Comparison of ENCODE assay signal across 11 mouse cellular contexts in genomic region chr16:21913347-21913746, GRCm38 (mm10). TPM values are rescaled to one million over a fixed set of nuclear protein-coding genes. Genes with fewer than 3 reads are reported as not detected.
DNase-seq lines count a peak whose midpoint lies in the region; ATAC-seq and TF ChIP-seq lines count a peak whose summit lies in the region.
"Had no signal": no experiment of that assay in that cellular context is flagged by ENCODE, and none has a peak within 500 bp of the region (broad histone marks: within the 10 kb centered on the region; RNA-seq: fewer than 3 reads in every experiment).

No protein-coding gene starts in this region.

- H3K9me3 ChIP-seq in liver, postnatal 0 days (ENCODE audit: low read length): no peaks in the 10 kb centered on the region
- no peaks in the 10 kb centered on the region for H3K9me3 ChIP-seq in liver, embryonic 11.5 days (ENCODE audit: control insufficient read depth, low read length)
- H3K9me3 ChIP-seq in MEL (replicated peaks; ENCODE audit: insufficient read depth, low read length): no peaks in the 10 kb centered on the region
- H3K9me3 ChIP-seq in megakaryocyte, embryonic 14.5 days: peaks cover 5% of the 10 kb centered on the region
- H3K9me3 ChIP-seq: embryonic facial prominence, embryonic 13.5 days had no signal

- WGBS in liver, postnatal 0 days (ENCODE audit: insufficient replicate concordance): 49% methylated on average over 6 of the region's 6 CpGs
- 75% methylated on average over 6 of the region's 6 CpGs for WGBS in liver, embryonic 11.5 days

- H3K4me2 ChIP-seq in liver, postnatal 0 days (ENCODE audit: low read depth, low read length): no peak overlapping the region
- no peak overlapping the region for H3K4me2 ChIP-seq in liver, embryonic 11.5 days
- H3K4me2 ChIP-seq: embryonic facial prominence, embryonic 13.5 days had no signal

- no peak for TF ChIP-seq POLR2A in MEL (IDR thresholded peaks at IDR 0.05; ENCODE audit: control insufficient read depth in 1 of 2, insufficient read depth in 1 of 2, low read depth in 1 of 2, low read length in 2 of 2, poor library complexity in 1 of 2)

- H3K27me3 ChIP-seq in liver, postnatal 0 days (ENCODE audit: insufficient read depth, low read length): no peaks in the 10 kb centered on the region
- H3K27me3 ChIP-seq in liver, embryonic 11.5 days (replicated peaks; ENCODE audit: control insufficient read depth, insufficient read depth, low read length): no peaks in the 10 kb centered on the region
- no peaks in the 10 kb centered on the region for H3K27me3 ChIP-seq in MEL (ENCODE audit: control insufficient read depth in 1 of 2, insufficient read depth in 2 of 2, low read length in 2 of 2)
- H3K27me3 ChIP-seq in megakaryocyte, embryonic 14.5 days (replicated peaks): no peaks in the 10 kb centered on the region
- H3K27me3 ChIP-seq: embryonic facial prominence, embryonic 13.5 days had no signal

- no peak for TF ChIP-seq CTCF in liver, postnatal 0 days (IDR thresholded peaks at IDR 0.05; ENCODE audit: low read depth)
- TF ChIP-seq CTCF in MEL (IDR thresholded peaks at IDR 0.05 in 2 of 3, conservative IDR thresholded peaks at IDR 0.05 in 1 of 3; ENCODE audit: control insufficient read depth in 1 of 3, insufficient read depth in 1 of 3, low read depth in 2 of 3, low read length in 3 of 3, poor library complexity in 1 of 3, severe bottlenecking in 1 of 3): no peak

- no peaks in the 10 kb centered on the region for H3K79me2 ChIP-seq in MEL (ENCODE audit: control insufficient read depth, insufficient read depth, low read length, poor library complexity)

- no peak overlapping the region for H3K27ac ChIP-seq in liver, postnatal 0 days (ENCODE audit: low read depth)
- H3K27ac ChIP-seq in liver, embryonic 11.5 days (ENCODE audit: low read depth, low read length): no peak overlapping the region
- H3K27ac ChIP-seq in MEL (ENCODE audit: control insufficient read depth, low read depth, low read length): no peak overlapping the region
- H3K27ac ChIP-seq: embryonic facial prominence, embryonic 13.5 days had no signal

- no peak for DNase-seq in liver, postnatal 0 days
- no peak for DNase-seq in liver, embryonic 11.5 days (ENCODE audit: low spot score)
- DNase-seq in A20 (ENCODE audit: low read depth, low spot score) (peak; percentile 51), MEL (ENCODE audit: low read depth, low spot score) (peak; percentile 58)
- no peak for DNase-seq in heart, adult 9 months (ENCODE audit: low spot score in 2 of 2)
- DNase-seq in adrenal gland, postnatal 14 days: no peak
- DNase-seq: cerebellum, postnatal 25 days; heart, postnatal 10 days; left cerebral cortex, postnatal 4 days had no signal

- no peak overlapping the region for H3K9ac ChIP-seq in liver, postnatal 0 days (replicated peaks)
- no peak overlapping the region for H3K9ac ChIP-seq in liver, embryonic 11.5 days (ENCODE audit: low read depth, low read length)
- no peak overlapping the region for H3K9ac ChIP-seq in MEL (ENCODE audit: control insufficient read depth, low read depth, low read length, poor library complexity, severe bottlenecking)
- H3K9ac ChIP-seq: embryonic facial prominence, embryonic 13.5 days had no signal

- TF ChIP-seq EP300 in liver, postnatal 0 days (IDR thresholded peaks at IDR 0.05; ENCODE audit: low read depth): no peak
- no peak for TF ChIP-seq EP300 in MEL (IDR thresholded peaks at IDR 0.05; ENCODE audit: low read depth in 1 of 2, low read length in 2 of 2)

- peaks cover 11% of the 10 kb centered on the region for H3K36me3 ChIP-seq in liver, postnatal 0 days (replicated peaks; ENCODE audit: insufficient read depth, low read length)
- no peaks in the 10 kb centered on the region for H3K36me3 ChIP-seq in liver, embryonic 11.5 days (ENCODE audit: control insufficient read depth, insufficient read depth, low read length)
- H3K36me3 ChIP-seq in MEL (ENCODE audit: control insufficient read depth in 1 of 2, insufficient read depth in 2 of 2, low read length in 2 of 2): no peaks in the 10 kb centered on the region
- no peaks in the 10 kb centered on the region for H3K36me3 ChIP-seq in megakaryocyte, embryonic 14.5 days (replicated peaks; ENCODE audit: low read length)

- no peak for TF ChIP-seq RAD21 in MEL (IDR thresholded peaks at IDR 0.05; ENCODE audit: low read depth, low read length)

- 0 out of 2 replicates have a peak, but pooled peaks have one; percentile 19 for ATAC-seq in liver, postnatal 0 days
- ATAC-seq in liver, embryonic 11.5 days (replicated peaks; ENCODE audit: low FRiP score): no peak

- H3K4me3 ChIP-seq in liver, postnatal 0 days (ENCODE audit: low read depth, low read length): no peak overlapping the region
- no peak overlapping the region for H3K4me3 ChIP-seq in liver, embryonic 11.5 days (ENCODE audit: low read depth, low read length)
- no peak overlapping the region for H3K4me3 ChIP-seq in MEL (ENCODE audit: control insufficient read depth in 1 of 2, insufficient read depth in 1 of 2, low read depth in 2 of 2, low read length in 2 of 2)
- H3K4me3 ChIP-seq in megakaryocyte, embryonic 14.5 days (replicated peaks): peak overlapping the region; percentile 52
- H3K4me3 ChIP-seq: embryonic facial prominence, embryonic 13.5 days had no signal

- H3K4me1 ChIP-seq in liver, postnatal 0 days (ENCODE audit: insufficient read depth): no peaks in the 10 kb centered on the region
- H3K4me1 ChIP-seq in liver, embryonic 11.5 days (replicated peaks; ENCODE audit: control insufficient read depth, insufficient read depth, low read length): no peaks in the 10 kb centered on the region
- H3K4me1 ChIP-seq in MEL (ENCODE audit: control insufficient read depth in 1 of 2, insufficient read depth in 2 of 2, low read length in 2 of 2): peaks cover 0 to 4% of the 10 kb centered on the region in 2 experiments; a peak in 2 of 4 replicates
- H3K4me1 ChIP-seq in megakaryocyte, embryonic 14.5 days: peaks cover 37% of the 10 kb centered on the region

TF ChIP-seq in MEL, 35 proteins besides CTCF, POLR2A, EP300 and RAD21:
- TF ChIP-seq TAL1 (IDR thresholded peaks at IDR 0.05; ENCODE audit: low read length) (no peak), MAFK (IDR thresholded peaks at IDR 0.05; ENCODE audit: borderline replicate concordance, low read depth, low read length) (no peak), SIN3A (IDR thresholded peaks at IDR 0.05; ENCODE audit: low read length) (no peak), MEF2A (IDR thresholded peaks at IDR 0.05; ENCODE audit: extremely low read depth, insufficient replicate concordance, low read depth, low read length, poor library complexity, severe bottlenecking) (peak; percentile 78; the same call in 1 of the 2 replicates), ETS1 (IDR thresholded peaks at IDR 0.05; ENCODE audit: low read depth, low read length) (no peak), ELF1 (IDR thresholded peaks at IDR 0.05; ENCODE audit: low read depth, low read length) (no peak), USF1 (IDR thresholded peaks at IDR 0.05; ENCODE audit: low read depth, low read length) (peak; percentile 66), POLR2AphosphoS5 (IDR thresholded peaks at IDR 0.05; ENCODE audit: borderline replicate concordance, low read depth, low read length) (no peak)

RNA-seq across cellular contexts. Expression of gene Tmem41a, which starts 34.0 kb away (rescaled TPM):
- polyA plus RNA-seq in liver, postnatal 0 days (2015; fragmentation: Nextera tagmentation; extraction: Ambion mirVana): 17.9 and 18.4 TPM in 2 replicates
- 50.9 and 51.5 TPM in 2 replicates for polyA plus RNA-seq in liver, embryonic 11.5 days (2014; fragmentation: Nextera tagmentation; extraction: Ambion mirVana)
- total RNA-seq in MEL (2012; rRNA removed): 26.9 and 32.9 TPM in 2 replicates
- polyA plus RNA-seq in MEL (2012; ENCODE audit: insufficient read depth in 1 of 2, insufficient read length in 2 of 2, low read depth in 1 of 2, low replicate concordance in 2 of 2, missing spikeins in 1 of 2): 10 to 100 TPM in 1 of 2 experiments, not detected in 1; 50.3 TPM
- polyA plus RNA-seq in megakaryocyte, embryonic 14.5 days (2012; ENCODE audit: insufficient read depth, low replicate concordance): 1.3 and 5.7 TPM in 2 replicates
- total RNA-seq in adrenal gland, postnatal 14 days (2021): 16.7 and 21.1 TPM in 2 replicates

Comparison
In these comparisons a context has a peak if more than half of its experiments do, and no peak if none do; other contexts are left out.
1. DNase-seq: peak in A20 (single experiment) and MEL (single experiment); none in liver, postnatal 0 days (single experiment), liver, embryonic 11.5 days (single experiment), heart, adult 9 months (0 of 2) and adrenal gland, postnatal 14 days (single experiment).